Mouse (Mus musculus) liver, embryonic 11.5 days (tissue): ENCODE results near the gene Ftcd. TPM values are rescaled to one million over a fixed set of nuclear protein-coding genes. Genes with fewer than 3 reads are reported as not detected.
A peak's percentile ranks its signal among the peaks of the same experiment; 100 is the strongest.

Experiments used
- ATAC-seq: fragments of 200-750 bp; cut with Nextera tagmentation; replicated peaks from 2 replicates; pipeline ENCODE4 v1.8.0; 2017; ENCODE audit warnings: moderate number of reproducible peaks, mild to moderate bottlenecking, moderate TSS enrichment, moderate library complexity; ENCODE audit not compliant: low FRiP score
- DNase-seq: peaks from one replicate; pipeline ENCODE4 v3.0.0-alpha.2; 2017; ENCODE audit warnings: low spot score
- H3K27ac ChIP-seq: fragments of 300-500 bp; sonication (generic); 2 replicates; pipeline ENCODE4 v1.5.1; 2014; ENCODE audit warnings: mild to moderate bottlenecking, low read depth, low read length, control low read depth
- H3K27me3 ChIP-seq: fragments of 300-500 bp; sonication (generic); replicated peaks from 2 replicates; pipeline ENCODE4 v1.6.1; 2014; ENCODE audit warnings: low read length, mixed read lengths; ENCODE audit not compliant: control insufficient read depth, insufficient read depth
- H3K36me3 ChIP-seq: fragments of 300-500 bp; sonication (generic); 2 replicates; pipeline ENCODE4 v1.6.1; 2014; ENCODE audit warnings: mild to moderate bottlenecking, low read length, moderate library complexity, mixed read lengths; ENCODE audit not compliant: control insufficient read depth, insufficient read depth
- H3K4me1 ChIP-seq: fragments of 300-500 bp; sonication (generic); replicated peaks from 2 replicates; pipeline ENCODE4 v1.6.1; 2014; ENCODE audit warnings: low read length, mixed read lengths; ENCODE audit not compliant: control insufficient read depth, insufficient read depth
- H3K4me2 ChIP-seq: fragments of 300-500 bp; sonication (generic); 2 replicates; pipeline ENCODE4 v1.6.1; 2014; ENCODE audit warnings: mild to moderate bottlenecking, control low read depth, moderate library complexity
- H3K4me3 ChIP-seq: fragments of 300-500 bp; sonication (generic); 2 replicates; pipeline ENCODE4 v1.5.1; 2014; ENCODE audit warnings: low read depth, low read length, control low read depth
- H3K9ac ChIP-seq: fragments of 300-500 bp; sonication (generic); 2 replicates; pipeline ENCODE4 v1.6.1; 2014; ENCODE audit warnings: low read depth, low read length, control low read depth
- H3K9me3 ChIP-seq: fragments of 300-500 bp; sonication (generic); 2 replicates; pipeline ENCODE4 v1.6.1; 2016; ENCODE audit warnings: low read length, inconsistent platforms, mixed read lengths; ENCODE audit not compliant: control insufficient read depth
- WGBS: fragments of 180-500 bp; shearing (Covaris S2); extraction: QIAGEN DNeasy Blood & Tissue Kit; methylation state at CpG from one replicate; pipeline ENCODE4 v1.1.7; 2014; 5-methylcytosine and 5-hydroxymethylcytosine counted together
- polyA plus RNA-seq: library from polyadenylated mRNA; unstranded; fragments of >200 nt; fragmentation: Nextera tagmentation; extraction: Ambion mirVana; gene quantifications from 2 replicates; pipeline ENCODE4 v1.2.1, GENCODE M21; 2014

The Ftcd gene
- polyA plus RNA-seq, 1 experiment from 2014 or later = 13.3 TPM

- peak within 1 kb of the TSS; percentile 58 for H3K9ac ChIP-seq
- H3K36me3 ChIP-seq = no peaks in the 10 kb centered on the region
- peak within 1 kb of the TSS; percentile 62 for H3K4me2 ChIP-seq
- 5% methylated on average over 30 of the region's 31 CpGs for WGBS
- ATAC-seq = peak; percentile 73
- peak within 1 kb of the TSS; percentile 46 for H3K4me3 ChIP-seq
- H3K9me3 ChIP-seq = no peaks in the 10 kb centered on the region
- no peak within 1 kb of the TSS for H3K27ac ChIP-seq
- H3K4me1 ChIP-seq = no peaks in the 10 kb centered on the region; the same call in 1 of the 2 replicates
- peaks cover 5% of the 10 kb centered on the region; the same call in 1 of the 2 replicates for H3K27me3 ChIP-seq
- DNase-seq = peak; percentile 87
Observed at GRCm38 (mm10) chr10:76622928-76623680, 47.7 kb downstream of the Ftcd start, which contains the start of gene Col6a2. Gene Col6a2, minus strand, starts transcription at chr10:76623630.

- DNase-seq = no peak
- WGBS = 22% methylated on average over 7 of the region's 7 CpGs
- Histone ChIP-seq H3K4me1 (no peaks in the 10 kb centered on the region; the same call in 1 of the 2 replicates), H3K4me2 (peak overlapping the region; percentile 62), H3K4me3 (peak overlapping the region; percentile 46; the same call in 1 of the 2 replicates), H3K9me3 (no peaks in the 10 kb centered on the region), H3K27ac (no peak overlapping the region), H3K27me3 (peaks cover 5% of the 10 kb centered on the region; the same call in 1 of the 2 replicates), H3K36me3 (no peaks in the 10 kb centered on the region), H3K9ac (no peak overlapping the region)
- ATAC-seq = no peak
Observed at GRCm38 (mm10) chr10:76623734-76624133, 48.3 kb downstream of the Ftcd start.

- no peak for ATAC-seq
Observed at GRCm38 (mm10) chr10:76624903-76625302, 49.5 kb downstream of the Ftcd start.

GRCm38 (mm10) chr10:76627714-76628113 lies 52.3 kb downstream of the Ftcd start:
- Histone ChIP-seq H3K4me1 (no peaks in the 10 kb centered on the region; the same call in 1 of the 2 replicates), H3K36me3 (no peaks in the 10 kb centered on the region), H3K9ac (no peak overlapping the region), H3K27ac (no peak overlapping the region), H3K27me3 (peaks cover 1% of the 10 kb centered on the region; the same call in 1 of the 2 replicates), H3K4me3 (no peak overlapping the region), H3K9me3 (no peaks in the 10 kb centered on the region), H3K4me2 (no peak overlapping the region)
- WGBS = 79% methylated on average over 5 of the region's 5 CpGs
- ATAC-seq = no peak
- no peak for DNase-seq

More at GRCm38 (mm10) chr10:76624903-76625302, 49.5 kb downstream of the Ftcd start:
- Histone ChIP-seq H3K36me3 (no peaks in the 10 kb centered on the region), H3K4me1 (no peaks in the 10 kb centered on the region; the same call in 1 of the 2 replicates), H3K27me3 (peaks cover 5% of the 10 kb centered on the region; the same call in 1 of the 2 replicates), H3K9me3 (no peaks in the 10 kb centered on the region), H3K4me2 (no peak overlapping the region), H3K27ac (no peak overlapping the region), H3K4me3 (no peak overlapping the region), H3K9ac (no peak overlapping the region)
- no peak for DNase-seq
- 78% methylated on average over 7 of the region's 7 CpGs for WGBS

- H3K36me3 ChIP-seq = no peaks in the 10 kb centered on the region
- 83% methylated on average over 1 of the region's 1 CpGs for whole genome bisulfite sequencing
Observed at GRCm38 (mm10) chr10:76630657-76631056, 55.2 kb downstream of the Ftcd start.

GRCm38 (mm10) chr10:76632630-76633029 lies 57.2 kb downstream of the Ftcd start:
- 65% methylated on average over 8 of the region's 8 CpGs for WGBS
- no peak overlapping the region for H3K27ac ChIP-seq
- no peak overlapping the region for H3K9ac ChIP-seq
- no peak overlapping the region for H3K4me2 ChIP-seq
- H3K36me3 ChIP-seq = no peaks in the 10 kb centered on the region
- no peak for ATAC-seq
- H3K4me3 ChIP-seq = no peak overlapping the region
- no peak for DNase-seq
- H3K4me1 ChIP-seq = no peaks in the 10 kb centered on the region
- H3K9me3 ChIP-seq = no peaks in the 10 kb centered on the region
- no peaks in the 10 kb centered on the region for H3K27me3 ChIP-seq

More at GRCm38 (mm10) chr10:76630657-76631056, 55.2 kb downstream of the Ftcd start:
- DNase-seq = no peak
- Histone ChIP-seq H3K27ac (no peak overlapping the region), H3K9me3 (no peaks in the 10 kb centered on the region), H3K9ac (no peak overlapping the region), H3K27me3 (no peaks in the 10 kb centered on the region), H3K4me2 (no peak overlapping the region), H3K4me1 (no peaks in the 10 kb centered on the region), H3K4me3 (no peak overlapping the region)
- ATAC-seq = no peak

- DNase-seq (no peak), ATAC-seq (no peak)
- WGBS = 61% methylated on average over 7 of the region's 7 CpGs
- H3K4me3 ChIP-seq = no peak overlapping the region
- no peak overlapping the region for H3K4me2 ChIP-seq
- H3K27ac ChIP-seq = no peak overlapping the region
- no peaks in the 10 kb centered on the region for H3K4me1 ChIP-seq
- no peaks in the 10 kb centered on the region for H3K27me3 ChIP-seq
- no peaks in the 10 kb centered on the region for H3K9me3 ChIP-seq
- no peak overlapping the region for H3K9ac ChIP-seq
- H3K36me3 ChIP-seq = no peaks in the 10 kb centered on the region
Observed at GRCm38 (mm10) chr10:76634094-76634571, 58.7 kb downstream of the Ftcd start.

GRCm38 (mm10) chr10:76634584-76634983 lies 59.1 kb downstream of the Ftcd start:
- Histone ChIP-seq H3K36me3 (no peaks in the 10 kb centered on the region), H3K4me1 (no peaks in the 10 kb centered on the region), H3K4me2 (no peak overlapping the region), H3K4me3 (no peak overlapping the region), H3K27me3 (no peaks in the 10 kb centered on the region), H3K9ac (no peak overlapping the region), H3K9me3 (no peaks in the 10 kb centered on the region), H3K27ac (no peak overlapping the region)
- ATAC-seq = no peak
- no peak for DNase-seq
- 85% methylated on average over 5 of the region's 5 CpGs for WGBS
